Mouse (Mus musculus) cerebellum, postnatal 4 days (tissue): ENCODE data around the gene Stoml1.
A peak's percentile ranks its signal among the peaks of the same experiment; 100 is the strongest.

Experiments used
- DNase-seq, 2 experiments: peaks; one replicate each; pipeline ENCODE4 v3.0.0; 2022; ENCODE audit warnings: low spot score in 2 of 2, mixed read lengths in 1 of 2

The Stoml1 gene

DNA sequence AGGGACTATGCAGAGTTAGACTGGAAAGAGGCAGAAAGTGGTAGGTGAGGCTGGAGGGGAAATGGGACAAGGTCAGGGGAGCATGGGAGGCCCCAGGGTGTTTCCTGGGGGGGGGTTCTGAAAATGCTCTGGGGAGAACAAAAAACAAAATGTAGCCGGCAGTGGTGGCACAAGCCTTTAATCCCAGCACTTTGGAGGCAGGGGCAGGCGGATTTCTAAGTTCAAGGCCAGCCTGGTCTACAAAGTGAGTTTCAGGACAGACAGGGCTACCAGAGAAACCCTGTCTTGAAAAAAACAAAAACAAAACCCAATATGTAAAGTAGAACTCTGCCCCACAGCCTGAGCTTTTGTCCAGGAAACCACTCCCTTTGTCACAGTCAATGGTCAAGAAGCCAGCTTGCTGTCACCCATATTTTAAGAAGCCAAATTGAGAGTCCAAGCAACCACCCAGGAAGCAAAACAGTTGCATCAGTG is 19.1 kb downstream of the Stoml1 start:
- no peak for DNase-seq

DNA sequence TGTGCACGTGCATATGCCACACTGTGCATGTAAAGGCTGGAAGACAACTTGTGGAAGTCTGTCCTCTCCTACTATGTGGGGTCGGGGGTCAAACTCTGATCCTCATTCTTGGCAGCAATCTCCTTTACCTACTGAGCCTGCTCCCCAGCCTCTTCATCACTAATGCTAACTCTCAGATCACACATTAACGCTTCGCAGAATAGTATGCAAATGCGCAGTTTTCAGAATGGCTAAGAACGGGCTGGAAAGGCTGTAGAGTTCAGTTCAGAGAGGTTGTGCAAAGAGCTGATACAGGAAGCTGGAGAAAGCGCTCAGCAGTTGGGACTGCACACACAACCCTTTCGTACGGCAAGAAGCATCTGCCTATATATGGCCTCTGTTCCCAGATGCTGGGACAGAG is 19.9 kb downstream of the Stoml1 start:
- DNase-seq: no peak

DNA sequence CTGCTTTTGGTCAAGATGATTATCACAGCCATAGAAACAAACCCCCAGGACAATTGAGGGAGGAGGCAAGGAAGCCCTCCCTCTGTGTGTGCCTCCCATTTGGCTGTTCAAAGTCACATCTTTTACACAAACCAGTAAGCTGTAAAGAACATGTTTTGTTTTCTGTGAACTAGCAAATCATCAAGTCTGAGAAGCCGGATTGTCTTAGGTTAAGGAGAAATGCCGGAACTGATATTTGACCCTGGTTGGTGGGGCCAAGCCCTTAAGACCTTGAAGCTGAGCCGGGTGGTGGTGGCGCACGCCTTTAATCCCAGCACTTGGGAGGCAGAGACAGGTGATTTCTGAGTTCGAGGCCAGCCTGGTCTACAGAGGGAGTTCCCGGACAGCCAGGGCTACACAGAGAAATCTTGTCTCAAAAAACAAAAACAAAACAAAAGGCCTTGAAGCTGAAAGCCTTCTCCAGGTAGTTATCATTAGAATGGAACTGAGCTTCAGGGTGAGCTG is 21.2 kb downstream of the Stoml1 start:
- no peak for DNase-seq

DNA sequence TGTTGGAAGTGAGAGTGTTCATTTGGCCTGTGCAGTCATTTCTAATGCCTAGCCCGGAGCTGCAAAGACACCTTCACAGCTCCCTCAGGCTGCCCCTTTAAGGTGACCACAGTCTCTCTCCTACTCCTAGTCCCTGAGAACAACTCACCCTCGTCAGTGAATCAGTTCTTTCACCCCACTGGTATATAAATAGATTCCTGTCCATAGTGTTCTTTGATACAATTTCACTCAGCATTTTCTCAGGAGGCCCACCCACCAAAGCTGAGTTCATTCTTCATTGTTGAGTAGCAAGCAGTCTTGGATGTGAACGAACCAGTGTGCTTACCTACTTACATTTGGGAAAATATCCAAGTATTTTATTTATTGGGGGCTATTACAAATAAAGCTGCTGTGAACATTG is 21.7 kb downstream of the Stoml1 start:
- no peak for DNase-seq

DNA sequence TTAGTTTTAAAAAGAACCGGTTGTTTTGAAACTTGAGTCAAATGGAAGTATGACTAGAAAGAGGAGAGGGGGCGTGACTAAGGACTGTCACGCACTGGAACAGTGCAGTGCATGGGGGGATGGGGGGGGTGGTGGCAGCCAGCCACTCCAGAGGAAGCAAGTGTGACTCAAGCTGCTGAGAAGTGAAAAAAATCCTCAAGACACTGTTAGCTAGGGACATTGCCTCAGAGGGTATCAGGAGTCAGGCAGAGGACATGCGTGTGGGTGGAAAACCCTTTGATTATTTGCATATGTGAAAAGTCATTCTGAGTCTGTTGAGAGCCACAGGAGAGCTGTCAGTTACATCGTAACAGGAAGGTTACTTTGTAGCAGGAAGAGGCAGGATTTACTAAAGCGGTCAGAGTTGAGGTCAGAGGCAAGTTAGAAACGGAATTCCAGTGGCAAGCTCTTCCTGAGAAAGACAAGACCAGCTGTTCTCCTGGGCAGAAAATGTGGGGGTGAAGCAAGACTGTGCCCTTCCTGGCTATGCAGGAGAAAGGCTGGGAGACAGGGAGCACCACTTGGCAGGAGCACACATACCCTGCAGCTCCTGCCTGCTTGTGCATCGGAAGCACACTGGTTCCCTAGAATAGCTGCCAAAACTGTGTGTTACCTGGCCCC is 22.3 kb downstream of the Stoml1 start:
- no peak for DNase-seq

DNA sequence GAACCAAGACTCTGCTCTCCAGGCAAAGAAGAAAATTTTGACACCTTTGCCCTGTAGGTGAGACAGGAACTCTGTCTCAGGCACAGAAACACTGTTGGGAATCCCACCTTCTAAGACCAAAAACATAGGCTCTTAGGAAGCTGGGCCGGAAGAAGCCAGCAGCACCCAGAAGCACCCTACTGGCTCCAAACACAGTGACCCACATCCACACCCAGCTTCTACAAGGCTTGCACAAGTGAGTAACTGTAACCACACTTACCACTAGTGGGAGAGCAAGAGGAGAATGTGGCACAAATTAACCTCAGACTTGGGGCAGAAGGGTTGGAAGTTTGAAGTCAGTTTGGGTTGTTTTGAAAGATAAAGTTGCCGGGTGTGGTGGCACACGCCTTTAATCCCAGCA is 22.8 kb downstream of the Stoml1 start:
- DNase-seq: no peak

DNA sequence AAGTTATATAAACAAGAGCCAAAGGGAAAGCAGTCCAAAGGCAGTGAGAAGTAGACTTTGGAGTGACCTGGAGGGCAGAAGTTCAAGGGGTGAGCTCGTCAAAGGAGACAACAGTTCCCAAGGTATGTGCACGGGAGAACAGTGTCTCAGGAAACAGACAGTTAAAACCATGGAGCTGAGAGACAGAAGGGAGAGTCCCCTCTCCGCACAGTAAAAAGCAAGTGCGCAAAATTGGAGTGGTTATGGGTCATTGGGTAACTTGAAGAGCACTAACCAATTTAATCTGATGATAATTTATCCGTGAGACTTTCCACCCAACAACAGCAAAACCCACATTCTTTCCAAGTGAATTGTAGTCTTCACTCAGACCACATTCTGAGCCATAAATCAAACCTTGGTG is 23.4 kb downstream of the Stoml1 start:
- no peak for DNase-seq

DNA sequence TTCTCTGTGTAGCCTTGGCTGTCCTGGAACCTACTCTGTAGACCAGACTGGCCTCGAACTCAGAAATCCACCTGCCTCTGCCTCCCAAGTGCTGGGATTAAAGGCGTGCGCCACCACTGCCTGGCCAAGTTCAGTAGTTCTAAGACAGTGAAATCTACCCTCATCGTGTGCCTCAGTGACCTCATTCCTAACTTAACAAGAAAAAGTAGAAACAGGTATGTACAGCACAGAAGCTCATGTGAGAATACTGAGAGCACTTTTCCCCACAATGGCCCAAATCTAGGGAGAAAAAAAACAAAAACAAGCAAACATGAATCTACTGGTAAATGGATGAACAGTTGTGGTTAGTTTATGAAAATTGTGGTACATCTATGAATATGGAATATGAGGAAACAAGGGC is 25.3 kb downstream of the Stoml1 start:
- no peak for DNase-seq

DNA sequence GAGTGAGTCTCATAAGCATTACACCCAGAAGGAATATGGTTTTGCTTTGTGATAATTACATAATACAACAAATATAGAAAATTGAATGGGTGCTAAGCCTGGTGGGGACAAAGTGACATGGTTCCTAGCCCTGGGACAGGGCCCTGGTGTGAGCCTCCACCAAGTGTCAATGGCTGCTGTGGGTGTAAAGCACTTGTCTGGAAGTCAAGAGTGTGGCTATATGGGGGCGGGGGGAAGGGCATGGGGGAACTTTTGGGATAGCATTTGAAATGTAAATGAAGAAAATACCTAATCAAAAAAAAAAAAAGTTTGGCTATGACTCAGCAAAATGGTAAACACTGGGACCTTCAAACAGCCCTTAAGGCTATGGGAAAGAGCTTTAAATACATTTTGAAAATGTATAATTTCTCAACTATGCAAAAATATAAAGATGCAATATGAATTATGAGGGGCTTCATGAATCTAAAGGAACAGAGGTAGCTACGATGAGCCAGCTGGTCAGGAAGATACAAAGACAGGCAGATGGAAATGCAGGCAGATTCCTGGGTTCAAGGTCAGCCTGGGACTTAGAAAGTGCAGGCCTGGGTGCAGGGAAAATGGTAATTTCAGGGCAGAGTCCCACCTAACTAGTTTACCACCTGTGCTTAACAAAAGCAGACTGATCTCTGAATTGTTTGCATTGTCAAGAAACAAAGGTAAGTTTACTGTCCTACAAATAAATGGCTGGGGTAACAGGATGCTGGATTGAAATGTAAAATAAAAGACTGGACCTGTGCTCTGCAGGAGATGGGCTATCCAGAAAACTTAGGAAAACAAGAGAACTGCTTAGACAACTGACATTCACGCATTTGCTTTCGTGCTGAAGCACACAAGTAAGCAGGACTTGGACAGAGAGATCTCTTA is 26.1 kb downstream of the Stoml1 start:
- no peak for DNase-seq

DNA sequence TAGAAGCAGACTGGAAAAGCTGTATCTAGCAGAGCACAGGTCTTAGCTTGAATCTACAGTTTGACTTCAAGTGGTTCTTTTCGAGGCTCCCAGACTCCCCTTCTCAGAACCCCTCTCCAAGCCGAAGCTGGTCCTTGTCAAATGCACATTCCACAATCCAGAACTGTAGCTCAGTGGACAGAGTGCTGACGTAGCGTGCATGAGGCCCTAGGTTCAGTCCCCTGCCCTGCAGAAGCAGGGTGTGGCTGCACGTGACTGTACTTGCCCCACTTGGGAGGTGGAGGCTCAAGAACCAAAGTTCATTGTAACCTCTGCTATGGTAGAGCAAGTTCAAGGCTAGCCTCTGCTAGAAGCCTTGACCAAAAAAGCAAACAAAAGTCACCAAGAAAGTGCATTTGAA is 26.8 kb downstream of the Stoml1 start:
- no peak for DNase-seq

DNA sequence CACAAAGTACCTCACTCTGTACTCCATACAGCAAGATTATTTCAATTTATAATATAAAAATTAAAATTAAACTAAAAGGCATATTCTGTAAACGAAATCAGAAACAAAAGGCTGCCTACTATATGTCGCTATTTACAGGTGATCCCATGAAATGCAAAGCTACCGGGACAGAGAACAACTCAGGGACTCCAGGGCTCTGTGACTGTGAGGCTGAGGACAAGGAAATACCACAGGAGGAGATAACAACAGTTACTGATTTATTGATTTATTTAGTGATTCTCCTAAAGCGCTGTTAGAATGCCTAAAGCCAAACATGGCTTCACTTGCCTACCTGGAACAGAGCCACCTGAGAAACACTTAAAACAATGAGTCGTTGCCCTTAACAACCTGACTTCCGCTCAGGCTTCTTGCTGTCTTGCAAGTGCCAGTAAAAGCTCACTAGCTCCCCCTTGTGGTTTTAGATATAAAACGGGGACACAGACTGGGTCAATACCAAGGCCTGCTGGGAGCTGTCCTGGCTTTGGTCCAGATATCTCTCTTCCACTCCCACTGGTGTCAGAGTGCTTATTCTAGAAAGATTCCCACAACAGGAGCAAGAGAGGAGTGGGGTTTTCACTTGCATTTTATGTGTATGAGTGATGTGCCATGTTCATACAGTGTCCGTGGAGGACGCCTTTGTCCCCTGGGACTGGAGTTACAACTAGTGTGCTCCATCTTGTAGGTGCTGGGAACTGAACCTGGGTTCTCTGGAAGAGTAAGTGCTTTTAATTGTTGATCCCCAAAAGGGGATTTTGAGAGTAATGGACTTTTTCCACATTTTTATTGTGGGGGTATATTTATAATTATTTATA is 27.5 kb downstream of the Stoml1 start:
- DNase-seq: peak in 1 of 2 experiments; percentile 56

DNA sequence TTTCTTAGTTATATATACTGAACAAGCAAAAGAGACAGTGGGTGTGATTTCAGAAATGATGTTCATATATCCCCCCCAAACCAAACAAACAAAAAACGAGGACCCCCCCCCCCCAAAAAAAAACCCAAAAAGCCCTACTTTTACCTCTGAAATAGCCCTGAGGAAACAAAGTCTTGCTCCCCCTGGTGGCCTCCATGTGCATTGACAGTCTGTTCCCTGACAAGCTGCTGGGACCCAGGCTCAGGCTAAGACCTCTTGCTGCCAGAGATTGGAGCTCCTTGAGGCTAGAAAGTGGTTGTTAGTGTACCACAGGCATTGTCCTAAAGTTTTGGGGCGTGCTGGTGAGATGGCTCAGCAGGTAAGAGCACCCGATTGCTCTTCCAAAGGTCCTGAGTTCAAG is 28.6 kb downstream of the Stoml1 start:
- DNase-seq: peak in 1 of 2 experiments; percentile 35

DNA sequence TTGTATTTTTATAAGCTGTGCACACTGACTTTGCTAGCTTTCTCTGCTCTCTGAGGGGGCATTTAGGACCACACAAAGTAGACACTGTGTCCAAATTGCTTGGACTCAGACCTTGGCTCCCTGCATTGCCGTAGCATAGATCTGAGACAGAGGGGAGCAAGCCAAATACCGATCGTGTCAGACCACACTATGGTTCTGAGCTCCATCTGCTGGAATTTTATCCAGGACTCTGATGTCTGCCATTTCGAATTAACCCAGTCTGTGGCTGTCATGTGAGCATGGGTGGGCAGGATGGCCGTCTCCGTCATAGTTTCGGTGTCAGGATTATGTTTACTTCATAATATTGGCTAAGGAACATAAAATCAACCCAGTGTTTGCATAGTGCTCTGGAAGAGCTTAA is 30.5 kb downstream of the Stoml1 start:
- no peak for DNase-seq

DNA sequence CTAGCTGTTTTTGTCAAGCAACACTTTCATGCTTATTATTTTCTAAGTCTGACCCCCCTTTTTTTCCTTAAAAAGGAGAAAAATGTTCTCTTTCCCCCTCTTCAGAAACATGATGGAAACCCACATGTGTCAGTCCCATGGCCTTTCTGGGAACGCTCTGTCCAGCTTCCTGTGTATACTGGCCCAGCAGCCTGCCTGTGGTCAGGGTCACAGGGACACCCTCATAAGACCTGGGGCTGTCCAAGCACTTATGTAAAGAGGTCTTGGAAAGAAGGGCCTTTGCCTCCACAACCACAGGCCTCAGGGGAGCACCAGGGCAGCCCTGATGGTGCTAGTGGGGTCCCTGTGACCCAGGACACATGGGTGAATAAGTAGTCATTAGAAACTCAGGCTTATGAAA is 36.1 kb downstream of the Stoml1 start:
- DNase-seq: no peak

DNA sequence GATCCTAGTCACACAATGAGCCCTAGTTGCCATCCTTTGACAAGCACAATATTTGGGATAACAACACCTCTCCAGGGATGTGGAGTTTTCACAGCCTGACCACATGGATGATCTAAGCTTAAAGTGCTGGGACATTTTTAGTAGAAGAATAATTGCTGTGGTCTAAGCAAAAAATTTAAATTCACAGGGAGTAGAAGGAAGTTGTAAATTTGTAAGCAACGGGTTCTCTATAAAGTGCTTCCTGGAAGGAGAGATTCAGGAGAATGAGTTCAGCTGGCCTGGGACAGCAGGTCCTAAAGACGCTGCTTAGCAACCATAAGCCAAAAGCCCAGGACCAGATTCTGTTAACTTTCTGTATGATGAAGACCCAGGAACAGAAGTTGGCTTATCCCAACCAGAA is 36.9 kb downstream of the Stoml1 start:
- no peak for DNase-seq

DNA sequence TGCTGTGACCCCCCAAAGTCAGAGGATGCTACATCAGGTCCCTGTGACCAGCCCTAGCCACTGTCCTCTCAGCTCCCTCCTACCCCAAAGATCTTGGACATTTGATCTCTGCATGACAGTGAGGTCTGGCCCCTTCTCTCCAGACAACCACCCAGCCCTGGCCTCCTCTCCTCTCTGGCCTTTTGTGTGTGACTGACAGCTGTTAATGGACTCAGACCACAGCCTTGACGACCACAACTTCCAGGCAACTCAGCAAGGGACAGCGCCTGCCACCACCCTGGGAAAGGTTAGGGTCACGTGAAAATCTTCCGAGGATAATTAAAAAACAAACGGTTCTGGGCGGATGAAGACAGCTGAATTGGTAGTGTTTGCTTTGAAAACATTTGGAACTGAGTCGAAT is 41.6 kb downstream of the Stoml1 start:
- DNase-seq: no peak

DNA sequence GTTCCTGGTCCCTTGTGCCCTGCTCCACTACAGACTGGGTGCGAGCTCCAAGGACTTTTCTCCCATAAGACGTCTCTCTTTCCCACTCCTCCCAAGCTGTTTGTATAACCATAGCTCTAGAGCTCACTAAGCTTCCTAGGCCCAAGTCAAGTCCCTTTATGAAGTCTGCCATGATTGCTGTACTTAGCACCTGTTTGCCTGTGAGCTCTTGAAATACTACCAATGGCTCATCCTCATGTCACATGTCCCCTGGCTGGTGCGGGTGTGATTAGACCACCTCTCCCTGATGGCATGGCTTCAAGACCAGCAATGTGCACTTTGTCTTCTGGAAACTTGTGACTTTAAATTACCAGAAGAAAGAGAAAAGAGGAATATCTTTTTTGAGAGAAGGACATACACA is 42.4 kb downstream of the Stoml1 start:
- DNase-seq: no peak

DNA sequence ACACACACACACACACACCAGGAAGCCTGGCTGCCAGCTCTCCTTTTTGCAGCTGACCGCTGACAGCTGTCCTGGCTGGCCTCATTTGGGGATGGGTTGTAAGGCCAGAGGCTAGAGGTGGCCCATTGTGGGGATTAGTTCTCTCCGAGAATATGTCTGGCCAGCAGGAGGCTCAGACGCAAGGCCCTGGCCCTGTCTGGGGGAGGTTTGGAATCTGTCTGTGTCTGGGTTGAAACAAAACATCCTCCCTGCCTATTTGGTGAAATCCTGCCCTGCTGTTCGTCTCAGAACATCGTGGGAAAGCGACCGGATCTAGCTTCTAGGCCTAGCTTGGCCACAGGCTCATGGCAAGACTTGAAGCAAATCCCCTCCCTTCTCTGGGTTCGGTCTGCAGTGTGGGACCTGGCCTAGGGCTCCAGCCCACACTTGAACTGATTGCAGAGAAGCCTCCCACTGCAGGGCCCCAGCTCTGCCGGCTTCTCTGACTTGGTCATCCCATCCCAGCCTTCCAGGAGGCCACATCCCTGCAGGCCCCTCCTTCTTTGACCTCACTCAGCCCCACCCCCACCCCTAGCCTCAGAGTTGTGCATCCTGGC is 42.9 kb downstream of the Stoml1 start:
- DNase-seq: no peak

DNA sequence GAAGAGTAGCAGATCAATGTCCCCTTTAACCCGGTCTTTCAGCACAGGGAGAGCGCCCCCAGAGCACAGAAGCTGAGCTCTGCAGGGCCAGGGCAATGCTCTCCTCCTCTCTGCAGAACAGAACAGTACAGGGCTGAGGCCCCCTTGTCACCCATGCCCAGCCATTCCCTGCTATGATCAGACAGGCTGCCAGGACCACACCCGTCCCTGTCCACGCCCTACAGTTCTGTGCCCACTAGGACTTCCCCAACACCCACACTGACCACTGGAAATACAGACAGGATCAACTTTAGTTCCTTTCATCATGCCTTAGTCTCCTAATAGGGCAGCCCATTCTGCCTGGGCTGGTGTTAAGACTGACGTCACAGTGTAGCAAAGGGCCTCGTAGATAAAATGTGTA is 44.1 kb downstream of the Stoml1 start:
- DNase-seq: no peak

DNA sequence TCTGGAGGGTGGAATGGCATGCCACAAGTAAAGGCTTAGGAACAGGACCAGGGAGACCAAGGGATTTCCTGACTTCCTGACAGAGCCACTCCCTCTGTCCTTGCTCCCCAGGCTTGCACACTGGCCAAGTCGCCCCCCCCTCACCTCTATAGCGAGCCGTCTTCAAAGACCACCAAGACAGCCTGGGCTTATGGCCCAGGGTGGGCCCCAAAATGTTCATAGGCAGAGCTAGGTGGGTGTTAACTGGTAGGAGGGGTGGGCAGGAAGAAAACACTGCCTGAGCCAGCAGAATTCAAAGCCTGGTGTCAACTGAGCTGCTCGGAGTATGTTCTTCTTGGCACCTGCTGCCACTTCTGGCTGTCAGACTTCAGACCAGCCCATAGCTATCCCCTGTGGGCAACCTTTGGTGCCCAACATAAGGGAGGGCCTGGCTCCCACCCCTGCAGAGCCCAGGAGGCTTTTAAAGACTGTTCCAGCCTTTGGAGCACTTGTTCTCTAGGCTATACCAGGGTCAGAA is 45.1 kb downstream of the Stoml1 start:
- DNase-seq: no peak

DNA sequence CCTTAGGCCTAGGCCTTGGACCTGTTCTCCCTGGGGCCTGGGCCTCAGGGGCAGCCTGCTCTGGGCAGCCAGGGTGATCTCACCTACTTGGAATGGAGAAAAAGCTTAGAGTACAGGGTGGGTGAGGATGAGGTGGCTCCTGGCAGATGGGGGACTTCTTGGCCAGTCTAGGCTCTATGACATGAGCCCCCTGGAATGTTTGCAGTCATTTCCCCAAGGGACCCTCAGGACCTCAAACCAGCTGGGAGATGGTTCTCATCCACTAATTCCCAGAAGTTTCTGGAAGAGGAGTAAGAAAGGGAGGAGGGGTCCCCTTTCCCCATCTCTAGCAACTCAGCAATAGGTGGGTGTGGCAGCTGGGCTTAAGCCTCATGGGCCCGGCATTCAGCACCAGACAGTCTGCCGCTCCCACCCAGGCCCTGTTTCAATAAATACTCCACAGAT is 46.4 kb downstream of the Stoml1 start:
- no peak for DNase-seq
